Mouse (Mus musculus) heart, embryonic 10.5 days (tissue): ENCODE measurements at regions not wholly inside any gene's neighbourhood (a gene's known extent, or its start where the extent isn't known, plus 50 kb on each side); places are given as distances from the start of the nearest gene placed in this dataset.
A peak's percentile ranks its signal among the peaks of the same experiment; 100 is the strongest.

Experiments used
- DNase-seq: peaks from one replicate; pipeline ENCODE4 v3.0.0-alpha.2; 2017; ENCODE audit warnings: low spot score
- H3K27ac ChIP-seq: fragments of 300-500 bp; sonication (generic); 2 replicates; pipeline ENCODE4 v1.5.1; 2016; ENCODE audit warnings: mild to moderate bottlenecking
- H3K27me3 ChIP-seq: fragments of 300-500 bp; sonication (generic); 2 replicates; pipeline ENCODE4 v1.6.1; 2016; ENCODE audit warnings: mild to moderate bottlenecking; ENCODE audit not compliant: poor library complexity, insufficient read depth, severe bottlenecking
- H3K36me3 ChIP-seq: fragments of 300-500 bp; sonication (generic); 2 replicates; pipeline ENCODE4 v1.6.1; 2016; ENCODE audit warnings: mild to moderate bottlenecking, moderate library complexity
- H3K4me1 ChIP-seq: fragments of 300-500 bp; sonication (generic); 2 replicates; pipeline ENCODE4 v1.6.1; 2016; ENCODE audit warnings: mild to moderate bottlenecking
- H3K4me3 ChIP-seq: fragments of 300-500 bp; sonication (generic); 2 replicates; pipeline ENCODE4 v1.5.1; 2016; ENCODE audit warnings: mild to moderate bottlenecking, moderate library complexity
- H3K9me3 ChIP-seq: fragments of 300-500 bp; sonication (generic); 2 replicates; pipeline ENCODE4 v1.6.1; 2016; ENCODE audit warnings: mild to moderate bottlenecking, moderate library complexity
- WGBS: fragments of 180-500 bp; shearing (Covaris S2); methylation state at CpG from one replicate; pipeline ENCODE4 v1.1.7; 2016; 5-methylcytosine and 5-hydroxymethylcytosine counted together

DNA sequence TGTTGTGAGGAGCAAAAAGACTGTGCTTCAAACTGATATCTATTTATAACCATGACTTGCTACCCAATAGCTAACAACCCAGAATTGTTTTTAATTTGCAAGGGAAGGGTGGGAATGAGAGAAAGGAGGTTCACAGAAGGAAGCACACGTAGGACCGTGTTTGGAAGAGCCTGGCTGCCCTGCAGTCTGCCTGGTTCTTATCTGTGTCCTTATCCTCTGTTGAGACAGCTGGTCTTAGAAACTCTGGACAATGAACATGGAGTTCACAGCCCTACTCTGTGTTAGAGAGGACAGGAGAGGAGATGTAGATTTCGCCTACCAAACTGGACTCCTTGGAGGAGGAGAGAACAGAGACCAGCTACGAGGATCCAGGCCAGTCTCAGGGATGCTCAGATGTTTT lies 141.5 kb upstream of the Jun start:
- Histone ChIP-seq H3K27me3 (no peaks in the 10 kb centered on the region), H3K27ac (peak overlapping the region; percentile 67), H3K36me3 (no peaks in the 10 kb centered on the region), H3K4me1 (peaks cover 41% of the 10 kb centered on the region), H3K4me3 (no peak overlapping the region), H3K9me3 (no peaks in the 10 kb centered on the region)
- 49% methylated on average over 4 of the region's 4 CpGs for WGBS
- DNase-seq: no peak

- no peak overlapping the region for H3K4me3 ChIP-seq
- no peaks in the 10 kb centered on the region for H3K36me3 ChIP-seq
- H3K27ac ChIP-seq: no peak overlapping the region
- WGBS: 73% methylated on average over 5 of the region's 5 CpGs
- DNase-seq: peak; percentile 57
- H3K4me1 ChIP-seq: peaks cover 54% of the 10 kb centered on the region
- no peaks in the 10 kb centered on the region for H3K27me3 ChIP-seq
- H3K9me3 ChIP-seq: no peaks in the 10 kb centered on the region
These were observed 142.8 kb upstream of the Jun start for GRCm38 (mm10) chr4:95194621-95195455.

DNA sequence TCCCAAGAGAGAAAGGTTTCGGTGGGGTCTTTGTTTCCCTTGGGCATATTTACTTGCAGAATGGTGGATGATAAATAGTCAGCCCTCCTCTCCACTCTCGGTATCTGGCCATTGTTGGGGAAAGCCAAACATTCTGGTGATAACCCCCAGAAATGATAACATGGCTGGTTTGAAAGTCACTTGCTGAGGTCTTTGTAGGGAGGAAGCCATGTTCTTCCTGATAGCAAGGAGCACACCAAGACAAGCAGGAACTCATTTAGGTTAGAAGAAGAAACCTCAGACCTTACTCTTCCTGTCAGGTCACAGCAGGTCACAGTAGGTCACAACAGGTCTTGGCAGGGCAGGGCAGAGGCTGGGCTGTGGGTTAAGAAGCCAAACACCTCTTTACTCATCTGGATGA lies 144.1 kb upstream of the Jun start:
- H3K9me3 ChIP-seq: no peaks in the 10 kb centered on the region
- H3K27ac ChIP-seq: no peak overlapping the region
- H3K4me3 ChIP-seq: no peak overlapping the region
- peak; percentile 57 for DNase-seq
- peaks cover 62% of the 10 kb centered on the region for H3K4me1 ChIP-seq
- no peaks in the 10 kb centered on the region for H3K36me3 ChIP-seq
- 28% methylated on average over 2 of the region's 2 CpGs for WGBS
- no peaks in the 10 kb centered on the region for H3K27me3 ChIP-seq

- Histone ChIP-seq H3K4me3 (no peak overlapping the region), H3K4me1 (peaks cover 62% of the 10 kb centered on the region), H3K27me3 (no peaks in the 10 kb centered on the region), H3K27ac (0 out of 2 replicates have a peak overlapping the region, but pooled peaks have one; percentile 42), H3K9me3 (no peaks in the 10 kb centered on the region), H3K36me3 (no peaks in the 10 kb centered on the region)
- DNase-seq: no peak
- 56% methylated on average over 7 of the region's 7 CpGs for WGBS
These were observed 145.2 kb upstream of the Jun start for GRCm38 (mm10) chr4:95197077-95197711.

- Histone ChIP-seq H3K27me3 (no peaks in the 10 kb centered on the region), H3K36me3 (no peaks in the 10 kb centered on the region), H3K9me3 (no peaks in the 10 kb centered on the region), H3K27ac (peak overlapping the region; percentile 52; the same call in 1 of the 2 replicates), H3K4me1 (peaks cover 43% of the 10 kb centered on the region), H3K4me3 (no peak overlapping the region)
- WGBS: 72% methylated on average over 5 of the region's 5 CpGs
- no peak for DNase-seq
These were observed 147.4 kb upstream of the Jun start for GRCm38 (mm10) chr4:95199394-95199793.

GRCm38 (mm10) chr4:95200130-95200529 lies 148.1 kb upstream of the Jun start:
- H3K36me3 ChIP-seq: no peaks in the 10 kb centered on the region
- WGBS: 87% methylated on average over 7 of the region's 7 CpGs
- H3K4me1 ChIP-seq: peaks cover 43% of the 10 kb centered on the region
- no peak for DNase-seq
- no peaks in the 10 kb centered on the region for H3K9me3 ChIP-seq
- H3K27me3 ChIP-seq: no peaks in the 10 kb centered on the region
- H3K27ac ChIP-seq: peak overlapping the region; percentile 52; the same call in 1 of the 2 replicates
- H3K4me3 ChIP-seq: no peak overlapping the region

- no peaks in the 10 kb centered on the region for H3K9me3 ChIP-seq
- 85% methylated on average over 6 of the region's 6 CpGs for WGBS
- peak; percentile 74 for DNase-seq
- H3K27ac ChIP-seq: no peak overlapping the region
- H3K4me3 ChIP-seq: no peak overlapping the region
- no peaks in the 10 kb centered on the region for H3K36me3 ChIP-seq
- H3K27me3 ChIP-seq: no peaks in the 10 kb centered on the region
- peaks cover 36% of the 10 kb centered on the region for H3K4me1 ChIP-seq
These were observed 150.5 kb upstream of the Jun start for GRCm38 (mm10) chr4:95202478-95202877.

GRCm38 (mm10) chr4:95203577-95203976 lies 151.6 kb upstream of the Jun start:
- no peak for DNase-seq
- Histone ChIP-seq H3K27me3 (no peaks in the 10 kb centered on the region), H3K27ac (no peak overlapping the region), H3K9me3 (no peaks in the 10 kb centered on the region), H3K4me1 (peaks cover 35% of the 10 kb centered on the region), H3K4me3 (no peak overlapping the region), H3K36me3 (no peaks in the 10 kb centered on the region)

GRCm38 (mm10) chr4:95205372-95205771 lies 153.3 kb upstream of the Jun start:
- DNase-seq: peak; percentile 14
- no peaks in the 10 kb centered on the region for H3K27me3 ChIP-seq
- WGBS: 76% methylated on average over 1 of the region's 1 CpGs
- H3K4me3 ChIP-seq: no peak overlapping the region
- H3K36me3 ChIP-seq: no peaks in the 10 kb centered on the region
- no peaks in the 10 kb centered on the region for H3K9me3 ChIP-seq
- H3K4me1 ChIP-seq: peaks cover 26% of the 10 kb centered on the region
- no peak overlapping the region for H3K27ac ChIP-seq

DNA sequence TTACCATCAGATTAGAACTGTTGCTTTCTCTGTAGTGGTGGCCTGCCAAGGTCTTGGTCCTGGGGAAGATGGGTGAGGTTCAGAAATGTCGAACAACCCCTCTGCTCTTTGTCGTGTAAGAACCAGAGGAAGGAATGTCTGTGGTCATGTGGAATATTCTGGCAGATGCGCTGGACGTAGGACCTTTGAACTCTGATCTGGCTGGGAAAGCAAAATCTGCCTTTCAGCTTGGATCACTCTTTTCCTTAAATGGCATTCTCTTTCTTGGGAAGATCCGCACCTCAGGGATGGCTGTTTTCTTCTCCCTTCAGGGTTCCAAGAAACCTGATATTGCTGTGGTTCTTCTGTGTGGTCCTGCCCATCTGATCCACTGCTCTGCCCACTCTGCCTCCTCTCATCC lies 155.8 kb upstream of the Jun start:
- Histone ChIP-seq H3K27ac (no peak overlapping the region), H3K4me1 (peaks cover 35% of the 10 kb centered on the region), H3K9me3 (no peaks in the 10 kb centered on the region), H3K4me3 (no peak overlapping the region), H3K36me3 (no peaks in the 10 kb centered on the region), H3K27me3 (no peaks in the 10 kb centered on the region)
- 77% methylated on average over 5 of the region's 5 CpGs for WGBS
- DNase-seq: peak; percentile 24

DNA sequence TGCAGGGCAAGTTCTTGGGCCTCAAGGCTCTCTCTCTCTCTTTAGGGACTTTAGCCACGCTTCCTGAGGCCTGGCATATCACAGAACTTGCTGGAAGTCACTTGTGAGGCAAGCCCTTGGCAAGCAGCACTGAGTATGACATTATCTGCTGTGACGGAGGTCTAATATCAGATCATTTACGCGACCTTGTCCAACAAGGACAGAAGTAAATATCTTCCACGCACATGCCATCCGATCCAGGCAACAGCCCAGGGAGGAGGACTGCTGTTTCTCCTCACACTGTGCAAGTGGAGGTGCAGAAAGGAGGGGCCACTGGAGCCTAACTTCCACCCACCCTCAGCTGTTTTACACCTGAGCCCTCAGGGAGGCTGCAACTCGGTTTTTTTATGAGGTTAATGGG lies 156.8 kb upstream of the Jun start:
- no peaks in the 10 kb centered on the region for H3K36me3 ChIP-seq
- 47% methylated on average over 7 of the region's 7 CpGs for WGBS
- no peaks in the 10 kb centered on the region for H3K9me3 ChIP-seq
- H3K4me3 ChIP-seq: no peak overlapping the region
- no peaks in the 10 kb centered on the region for H3K27me3 ChIP-seq
- H3K27ac ChIP-seq: no peak overlapping the region
- peak; percentile 63 for DNase-seq
- H3K4me1 ChIP-seq: peaks cover 39% of the 10 kb centered on the region

DNA sequence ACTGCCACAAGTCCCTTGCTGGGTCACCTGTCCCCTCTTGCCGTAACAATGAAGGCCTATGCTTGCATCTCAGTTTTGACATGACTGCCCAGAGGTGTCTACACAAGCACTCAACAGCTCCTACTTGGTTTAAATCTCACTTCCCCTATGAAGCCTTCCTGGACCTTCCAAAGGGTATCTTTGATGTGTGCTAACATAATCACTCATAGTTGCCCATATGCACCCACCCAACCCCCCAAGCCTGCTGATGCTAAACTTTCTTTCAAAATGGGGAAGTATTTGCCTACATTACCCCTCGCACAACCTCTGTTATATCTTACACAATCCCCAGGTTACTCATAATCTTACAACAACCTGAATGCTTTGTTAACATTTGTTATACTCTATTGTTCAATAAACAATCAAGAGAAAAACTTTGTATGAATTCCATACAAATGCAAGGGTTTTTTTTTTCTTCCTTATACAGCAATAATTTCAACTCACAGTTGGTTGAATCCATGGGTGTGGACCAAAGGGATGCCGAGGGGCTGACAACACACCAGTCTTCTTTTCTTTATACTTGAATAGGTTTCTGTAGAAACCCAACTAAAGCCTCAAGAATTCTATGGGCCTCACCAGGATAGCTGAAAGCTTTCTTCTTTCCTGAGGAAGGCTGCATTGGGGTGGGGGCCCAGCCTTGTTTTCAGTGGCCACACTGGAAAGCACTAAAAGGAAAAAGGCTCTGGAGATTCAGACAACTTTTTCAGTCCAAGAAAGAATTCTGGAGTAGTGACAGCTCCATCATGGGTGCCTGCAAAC lies 157.5 kb upstream of the Jun start:
- peaks cover 39% of the 10 kb centered on the region for H3K4me1 ChIP-seq
- DNase-seq: peak; percentile 46
- H3K9me3 ChIP-seq: no peaks in the 10 kb centered on the region
- 84% methylated on average over 3 of the region's 3 CpGs for WGBS
- H3K36me3 ChIP-seq: no peaks in the 10 kb centered on the region
- no peaks in the 10 kb centered on the region for H3K27me3 ChIP-seq
- H3K4me3 ChIP-seq: no peak overlapping the region
- H3K27ac ChIP-seq: no peak overlapping the region

GRCm38 (mm10) chr4:95212561-95212960 lies 160.5 kb upstream of the Jun start:
- Histone ChIP-seq H3K9me3 (no peaks in the 10 kb centered on the region), H3K27me3 (no peaks in the 10 kb centered on the region), H3K36me3 (no peaks in the 10 kb centered on the region), H3K4me1 (peaks cover 26% of the 10 kb centered on the region), H3K27ac (no peak overlapping the region), H3K4me3 (no peak overlapping the region)
- no peak for DNase-seq
- 62% methylated on average over 2 of the region's 2 CpGs for WGBS
